Mouse (Mus musculus): ENCODE measurements around the gene Zranb2.

The Zranb2 gene

GRCm38 (mm10) chr3:157579376-157579775 lies 45.4 kb downstream of the Zranb2 start:
- no peak for DNase-seq

- DNase-seq, result no peak
Measured at GRCm38 (mm10) chr3:157580299-157580698, 46.3 kb downstream of the Zranb2 start.

GRCm38 (mm10) chr3:157581755-157582154 lies 47.8 kb downstream of the Zranb2 start:
- DNase-seq, result peak; percentile 12

- DNase-seq, result no peak
Measured at GRCm38 (mm10) chr3:157582626-157583405, 48.9 kb downstream of the Zranb2 start.

GRCm38 (mm10) chr3:157597837-157598379 lies 63.9 kb downstream of the Zranb2 start:
- no peak for DNase-seq

Data from thymus, postnatal 14 days (tissue).